Comparison of ENCODE assay signal across 16 mouse cellular contexts in the genomic region with DNA sequence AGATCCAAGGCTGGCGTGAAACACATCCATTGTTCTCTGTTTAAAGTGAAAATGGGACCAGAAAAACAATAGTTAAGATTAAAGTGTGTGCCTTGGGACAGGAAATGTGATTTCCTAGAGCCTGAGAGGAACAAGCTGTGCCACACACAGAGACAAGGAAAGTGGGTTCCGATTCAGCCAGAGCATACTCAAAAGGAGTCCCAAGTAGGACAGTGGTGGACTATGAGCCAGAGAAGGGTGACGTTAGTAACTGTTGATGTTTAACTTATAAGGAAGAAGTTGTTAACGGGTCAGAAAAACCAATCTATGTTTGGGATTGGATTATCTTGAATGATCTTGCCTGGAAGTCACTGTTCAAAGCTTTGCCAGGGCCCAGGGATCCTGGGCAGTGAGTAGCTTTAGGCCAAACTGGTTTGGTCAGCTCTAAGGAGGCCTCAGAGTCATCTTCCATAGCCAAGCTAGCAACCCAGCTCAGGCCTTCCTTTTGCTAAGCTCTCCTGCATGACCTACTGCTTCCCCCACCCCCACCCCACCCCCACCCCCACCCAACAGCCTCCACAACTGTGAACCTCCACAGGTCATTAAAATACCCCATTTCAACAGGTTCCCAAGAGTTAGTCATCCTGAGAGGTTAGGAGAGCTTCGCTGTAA.
"Had no signal": no experiment of that assay in that cellular context is flagged by ENCODE, and none has a peak within 500 bp of the region (broad histone marks: within the 10 kb centered on the region; RNA-seq: fewer than 3 reads in every experiment).

No protein-coding gene starts in this region.

- H3K9me3 ChIP-seq: intestine, embryonic 15.5 days; limb, embryonic 12.5 days; limb, embryonic 15.5 days had no signal

- ATAC-seq: intestine, embryonic 15.5 days; liver, postnatal 0 days; lung, postnatal 0 days had no signal

- H3K27me3 ChIP-seq: intestine, embryonic 15.5 days; limb, embryonic 12.5 days; limb, embryonic 15.5 days had no signal

- H3K36me3 ChIP-seq: intestine, embryonic 15.5 days; limb, embryonic 12.5 days; limb, embryonic 15.5 days had no signal

- DNase-seq: kidney, adult 11 months; layer of hippocampus, postnatal 36 days; liver, postnatal 0 days; lung, embryonic 14.5 days; midbrain, embryonic 14.5 days; thymus, adult 2 months; thymus, postnatal 14 days; thymus, postnatal 4 days had no signal

- H3K4me1 ChIP-seq: intestine, embryonic 15.5 days had no signal

- H3K4me3 ChIP-seq: intestine, embryonic 15.5 days; left cerebral cortex, adult 2 months; limb, embryonic 12.5 days; limb, embryonic 15.5 days had no signal

- H3K9ac ChIP-seq: intestine, embryonic 15.5 days; limb, embryonic 12.5 days; limb, embryonic 15.5 days; liver, embryonic 14.5 days; liver, postnatal 0 days; lung, embryonic 14.5 days had no signal

- H3K27ac ChIP-seq: intestine, embryonic 15.5 days; left cerebral cortex, adult 2 months; limb, embryonic 12.5 days; limb, embryonic 15.5 days; liver, embryonic 14.5 days; macrophage had no signal

- H3K4me2 ChIP-seq: intestine, embryonic 15.5 days; limb, embryonic 12.5 days; limb, embryonic 15.5 days; liver, embryonic 11.5 days; lung, embryonic 14.5 days had no signal
